Mouse (Mus musculus): ENCODE measurements around the gene Defb29.

DNA sequence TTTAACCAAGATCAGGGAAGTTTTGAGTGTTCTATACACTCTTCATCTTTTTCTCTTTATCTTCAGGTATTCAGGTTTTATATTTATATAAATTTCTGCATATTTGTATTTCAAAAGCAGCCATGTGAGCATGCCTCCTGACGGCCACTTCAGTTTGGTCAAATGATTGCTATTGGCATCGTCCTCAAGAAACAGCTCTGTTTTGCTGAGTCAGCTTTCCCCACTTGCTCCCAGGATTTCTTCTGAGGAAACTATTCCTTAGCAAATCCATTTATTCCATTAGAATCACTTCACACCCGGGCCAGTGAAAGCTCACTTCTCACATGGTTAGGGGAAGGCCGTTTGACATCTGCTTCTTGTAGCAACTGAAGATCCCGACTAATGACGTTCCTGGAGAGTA, 41.9 kb downstream of the Defb29 start:
- TF ChIP-seq POLR2A (IDR thresholded peaks at IDR 0.05; ENCODE audit: control insufficient read depth, extremely low read depth, insufficient read depth, low read length, poor library complexity): no peak
- TF ChIP-seq CTCF (IDR thresholded peaks at IDR 0.05; ENCODE audit: borderline replicate concordance, control insufficient read depth, extremely low read depth, insufficient read depth, low read length, poor library complexity): no peak
